Mouse (Mus musculus): ENCODE measurements around the gene Zfp385b. TPM values are rescaled to one million over a fixed set of nuclear protein-coding genes. Genes with fewer than 3 reads are reported as not detected.

Gene Zfp385b
- total and polyA plus RNA-seq, 3 experiments = not detected

- no peaks in the 10 kb centered on the region for H3K27me3 ChIP-seq (replicated peaks)
- H3K4me3 ChIP-seq (replicated peaks in 1 of 3; ENCODE audit: low read depth in 2 of 3, low read length in 2 of 3, poor library complexity in 1 of 3) = no peak overlapping the region
- dilution Hi-C loops (cut with MboI; ENCODE audit: extremely low pct_ligation_motif_present, extremely low pct_unique_long_range_greater_than_20kb, low sequenced_read_pairs) = no loop called here
- DNase-seq (ENCODE audit: extremely low read depth) = no peak
- H3K4me2 ChIP-seq (ENCODE audit: insufficient read depth, low read depth, poor library complexity, severe bottlenecking) = no peak overlapping the region
- no peak overlapping the region for H3K27ac ChIP-seq (ENCODE audit: insufficient read depth, low read depth)
- H3K36me3 ChIP-seq (replicated peaks in 1 of 2; ENCODE audit: control insufficient read depth in 1 of 2, insufficient read depth in 1 of 2, low read length in 1 of 2) = no peaks in the 10 kb centered on the region
- in situ Hi-C loops (cut with MboI; ENCODE audit: low pct_ligation_motif_present, low pct_unique_long_range_greater_than_20kb, low sequenced_read_pairs) = no loop called here
- no peaks in the 10 kb centered on the region for H3K4me1 ChIP-seq (ENCODE audit: control insufficient read depth in 1 of 2, insufficient read depth in 2 of 2)
- no peak for TF ChIP-seq ZKSCAN1 (IDR thresholded peaks at IDR 0.05; ENCODE audit: borderline replicate concordance, low read depth, low read length)
- no peak for TF ChIP-seq USF1 (IDR thresholded peaks at IDR 0.05; ENCODE audit: low read depth, low read length)
- no peak for TF ChIP-seq TCF12 (IDR thresholded peaks at IDR 0.05; ENCODE audit: low read depth, low read length)
- H3K9ac ChIP-seq (ENCODE audit: insufficient read depth, low read depth) = no peak overlapping the region
- no peaks in the 10 kb centered on the region for H3K79me2 ChIP-seq (replicated peaks; ENCODE audit: control insufficient read depth, extremely low read depth, insufficient read depth, poor library complexity, severe bottlenecking)
- H3K9me3 ChIP-seq (replicated peaks; ENCODE audit: low read length) = peaks cover 50% of the 10 kb centered on the region
Measured at GRCm38 (mm10) chr2:77672215-77672905, 147.1 kb downstream of the Zfp385b start.

- Histone ChIP-seq H3K4me3 (replicated peaks in 1 of 3; ENCODE audit: low read depth in 2 of 3, low read length in 2 of 3, poor library complexity in 1 of 3) (no peak overlapping the region), H3K36me3 (replicated peaks in 1 of 2; ENCODE audit: control insufficient read depth in 1 of 2, insufficient read depth in 1 of 2, low read length in 1 of 2) (no peaks in the 10 kb centered on the region), H3K4me2 (ENCODE audit: insufficient read depth, low read depth, poor library complexity, severe bottlenecking) (no peak overlapping the region), H3K27me3 (replicated peaks) (no peaks in the 10 kb centered on the region), H3K79me2 (replicated peaks; ENCODE audit: control insufficient read depth, extremely low read depth, insufficient read depth, poor library complexity, severe bottlenecking) (no peaks in the 10 kb centered on the region), H3K9ac (ENCODE audit: insufficient read depth, low read depth) (no peak overlapping the region), H3K4me1 (ENCODE audit: control insufficient read depth in 1 of 2, insufficient read depth in 2 of 2) (no peaks in the 10 kb centered on the region), H3K27ac (ENCODE audit: insufficient read depth, low read depth) (no peak overlapping the region), H3K9me3 (replicated peaks; ENCODE audit: low read length) (peaks cover 40% of the 10 kb centered on the region)
- TF ChIP-seq CTCF (conservative IDR thresholded peaks at IDR 0.05 in 1 of 2, IDR thresholded peaks at IDR 0.05 in 1 of 2; ENCODE audit: low read depth in 2 of 2, low read length in 2 of 2) (no peak), SMC3 (IDR thresholded peaks at IDR 0.05; ENCODE audit: low read depth, low read length) (no peak), CHD2 (IDR thresholded peaks at IDR 0.05; ENCODE audit: low read length) (no peak), MAFK (IDR thresholded peaks at IDR 0.05; ENCODE audit: insufficient replicate concordance, low read length) (no peak), ZKSCAN1 (IDR thresholded peaks at IDR 0.05; ENCODE audit: borderline replicate concordance, low read depth, low read length) (no peak), NRF1 (IDR thresholded peaks at IDR 0.05; ENCODE audit: low read depth, low read length) (no peak)
- DNase-seq (ENCODE audit: extremely low read depth) = no peak
- in situ Hi-C loops (cut with MboI; ENCODE audit: low pct_ligation_motif_present, low pct_unique_long_range_greater_than_20kb, low sequenced_read_pairs) (no loop called here), dilution Hi-C loops (cut with MboI; ENCODE audit: extremely low pct_ligation_motif_present, extremely low pct_unique_long_range_greater_than_20kb, low sequenced_read_pairs) (no loop called here)
Measured at GRCm38 (mm10) chr2:77662171-77662570, 157.3 kb downstream of the Zfp385b start.

GRCm38 (mm10) chr2:77653686-77654085 lies 165.8 kb downstream of the Zfp385b start:
- no peaks in the 10 kb centered on the region for H3K36me3 ChIP-seq (replicated peaks in 1 of 2; ENCODE audit: control insufficient read depth in 1 of 2, insufficient read depth in 1 of 2, low read length in 1 of 2)
- no peak overlapping the region for H3K27ac ChIP-seq (ENCODE audit: insufficient read depth, low read depth)
- no peaks in the 10 kb centered on the region for H3K27me3 ChIP-seq (replicated peaks)
- H3K4me3 ChIP-seq (replicated peaks in 1 of 3; ENCODE audit: low read depth in 2 of 3, low read length in 2 of 3, poor library complexity in 1 of 3) = no peak overlapping the region
- no peak overlapping the region for H3K4me2 ChIP-seq (ENCODE audit: insufficient read depth, low read depth, poor library complexity, severe bottlenecking)
- TF ChIP-seq MAX (IDR thresholded peaks at IDR 0.05; ENCODE audit: low read length) (no peak), ZMIZ1 (IDR thresholded peaks at IDR 0.05; ENCODE audit: low read depth, low read length) (no peak), MEF2A (IDR thresholded peaks at IDR 0.05; ENCODE audit: borderline replicate concordance, low read depth, low read length) (no peak), MYC (IDR thresholded peaks at IDR 0.05; ENCODE audit: low read depth, low read length) (no peak), EP300 (IDR thresholded peaks at IDR 0.05; ENCODE audit: low read length) (no peak), MAFK (IDR thresholded peaks at IDR 0.05; ENCODE audit: insufficient replicate concordance, low read length) (no peak), RAD21 (IDR thresholded peaks at IDR 0.05; ENCODE audit: low read depth, low read length) (no peak), POLR2A (IDR thresholded peaks at IDR 0.05; ENCODE audit: low read depth, low read length) (no peak), BHLHE40 (IDR thresholded peaks at IDR 0.05; ENCODE audit: low read depth, low read length) (no peak), PAX5 (IDR thresholded peaks at IDR 0.05; ENCODE audit: low read length) (no peak), SIN3A (IDR thresholded peaks at IDR 0.05; ENCODE audit: low read length) (no peak), ETS1 (conservative IDR thresholded peaks at IDR 0.05; ENCODE audit: low read depth, low read length) (no peak), KAT2A (IDR thresholded peaks at IDR 0.05; ENCODE audit: insufficient replicate concordance, low read length) (no peak), NELFE (IDR thresholded peaks at IDR 0.05; ENCODE audit: low read depth, low read length) (no peak), ZNF384 (IDR thresholded peaks at IDR 0.05; ENCODE audit: low read depth, low read length) (no peak), CHD2 (IDR thresholded peaks at IDR 0.05; ENCODE audit: low read length) (no peak)
- H3K79me2 ChIP-seq (replicated peaks; ENCODE audit: control insufficient read depth, extremely low read depth, insufficient read depth, poor library complexity, severe bottlenecking) = no peaks in the 10 kb centered on the region
- peaks cover 59% of the 10 kb centered on the region for H3K9me3 ChIP-seq (replicated peaks; ENCODE audit: low read length)
- dilution Hi-C loops (cut with MboI; ENCODE audit: extremely low pct_ligation_motif_present, extremely low pct_unique_long_range_greater_than_20kb, low sequenced_read_pairs) = no loop called here
- no peaks in the 10 kb centered on the region for H3K4me1 ChIP-seq (ENCODE audit: control insufficient read depth in 1 of 2, insufficient read depth in 2 of 2)
- no peak for DNase-seq (ENCODE audit: extremely low read depth)
- no peak overlapping the region for H3K9ac ChIP-seq (ENCODE audit: insufficient read depth, low read depth)
- in situ Hi-C loops (cut with MboI; ENCODE audit: low pct_ligation_motif_present, low pct_unique_long_range_greater_than_20kb, low sequenced_read_pairs) = no loop called here

Measured in CH12.LX (cell line).